Mouse (Mus musculus): ENCODE results near the gene Asb1.

Asb1 gene

DNA sequence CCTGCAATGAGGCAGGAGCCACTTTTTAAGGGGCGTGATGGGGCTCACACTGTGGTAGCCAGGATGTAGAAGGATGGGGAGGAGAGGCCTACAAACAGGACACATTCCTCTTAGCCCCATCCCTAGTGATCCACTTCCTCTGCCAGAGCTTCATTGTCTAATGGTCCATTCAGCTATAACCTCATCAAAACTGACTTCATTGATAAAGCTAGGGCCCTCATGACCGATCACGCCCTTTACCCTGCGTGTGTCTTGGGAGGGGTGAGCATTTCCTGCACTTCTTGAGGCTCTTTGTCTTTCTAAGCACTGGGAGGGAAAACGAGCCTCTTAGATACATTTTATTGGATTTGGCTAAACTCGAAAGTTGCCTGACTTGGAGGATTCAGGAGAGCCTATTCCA, 66.8 kb downstream of the Asb1 start:
- DNase-seq (ENCODE audit: low spot score in 2 of 2): no peak

Measured in heart, adult 9 months (tissue).